Mouse (Mus musculus) ES-E14 (cell line): ENCODE results near the gene Mycl.

Experiments used
- HCFC1 ChIP-seq: IDR thresholded peaks from 2 replicates; pipeline ENCODE4 v1.6.1; 2012; ENCODE audit warnings: low read length, inconsistent platforms, borderline replicate concordance; ENCODE audit not compliant: insufficient read depth
- ZC3H11A ChIP-seq: IDR thresholded peaks from 2 replicates; pipeline ENCODE4 v1.6.1; 2012; ENCODE audit warnings: low read depth, mild to moderate bottlenecking, inconsistent platforms, low read length, borderline replicate concordance

DNA sequence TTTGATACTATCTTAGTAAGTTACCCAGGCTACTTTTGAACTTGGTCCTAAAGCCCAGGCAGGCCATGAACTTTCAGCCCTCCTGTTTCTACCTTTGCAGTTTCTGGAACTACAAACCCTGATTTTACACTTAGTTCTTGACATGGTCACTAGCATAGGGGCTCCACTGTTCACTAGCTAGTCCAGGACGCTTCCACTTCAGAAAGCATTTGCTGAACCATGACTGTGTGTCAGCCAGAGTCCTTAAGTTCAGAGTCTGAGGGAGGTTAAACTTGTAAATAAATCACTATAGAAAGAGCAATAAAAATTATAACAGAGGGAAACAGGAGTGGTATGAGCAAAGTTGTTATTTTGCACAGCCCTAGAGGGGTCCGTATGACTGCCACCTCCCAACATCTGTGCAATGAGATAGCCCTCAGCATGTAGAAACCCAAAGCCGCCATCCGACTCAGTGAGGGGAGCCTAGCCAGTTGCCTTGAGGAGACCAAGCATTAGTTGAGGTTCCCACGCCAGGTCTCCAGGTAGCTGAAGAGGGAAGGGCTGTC is 20.4 kb upstream of the Mycl start:
- no peak for TF ChIP-seq HCFC1
- no peak for TF ChIP-seq ZC3H11A
